Mouse (Mus musculus) embryonic stem cell, embryonic (primary cell): ENCODE data around the gene Dmxl2.

Experiments
- CTCF ChIA-PET, 4 experiments: fragments of 300-600 bp in 2 of 4; fragments of 350-600 bp in 2 of 4; sonication (Branson Sonifier 250); formaldehyde crosslinking; loops; one replicate each; lab custom pipeline; 2022; ENCODE audit warnings: inconsistent platforms in 2 of 4; lab: Charles Lee
- POLR2A ChIA-PET, 4 experiments: fragments of 300-600 bp in 2 of 4; fragments of 350-600 bp in 2 of 4; sonication (Branson Sonifier 250); formaldehyde crosslinking; loops; one replicate each; lab custom pipeline; 2022; ENCODE audit warnings: antibody characterized with exemption in 4 of 4, inconsistent platforms in 1 of 4; lab: Charles Lee

The Dmxl2 gene

DNA sequence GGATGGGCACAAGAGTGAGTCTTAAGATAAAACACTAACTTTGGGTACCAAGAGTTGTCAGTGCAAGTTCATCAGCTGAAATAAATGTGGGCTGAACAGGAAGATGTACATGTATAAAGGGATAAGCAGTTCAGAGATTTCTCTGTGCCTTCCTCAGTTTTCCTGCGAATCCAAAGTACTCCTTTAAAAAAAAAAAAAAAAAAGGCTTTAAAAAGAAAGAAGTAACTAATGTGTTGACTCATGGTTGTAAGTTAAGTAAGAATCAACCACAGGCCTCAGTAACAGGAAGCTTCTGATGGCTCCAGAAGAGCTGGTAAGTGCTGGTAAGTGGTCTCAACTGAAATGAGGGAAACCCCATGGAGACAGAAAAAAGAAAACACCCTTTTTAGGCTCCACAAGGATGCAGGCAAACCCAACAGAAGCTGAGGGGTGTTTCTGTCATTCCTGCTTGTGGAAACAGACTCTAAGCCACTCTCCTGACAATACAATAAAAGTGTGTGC is 33.9 kb downstream of the Dmxl2 start:
- ChIA-PET POLR2A (interaction anchor here in 1 of 4 experiments (0.7 kb wide), 1 partner anchor 1693 kb away, joined by 6 read pairs; no protein-coding TSS in a partner anchor), CTCF (interaction anchor here in 2 of 4 experiments (0.5 to 0.7 kb wide), 2 partner anchors 27 to 34 kb away, joined by 4 to 10 read pairs; no protein-coding TSS in a partner anchor)

DNA sequence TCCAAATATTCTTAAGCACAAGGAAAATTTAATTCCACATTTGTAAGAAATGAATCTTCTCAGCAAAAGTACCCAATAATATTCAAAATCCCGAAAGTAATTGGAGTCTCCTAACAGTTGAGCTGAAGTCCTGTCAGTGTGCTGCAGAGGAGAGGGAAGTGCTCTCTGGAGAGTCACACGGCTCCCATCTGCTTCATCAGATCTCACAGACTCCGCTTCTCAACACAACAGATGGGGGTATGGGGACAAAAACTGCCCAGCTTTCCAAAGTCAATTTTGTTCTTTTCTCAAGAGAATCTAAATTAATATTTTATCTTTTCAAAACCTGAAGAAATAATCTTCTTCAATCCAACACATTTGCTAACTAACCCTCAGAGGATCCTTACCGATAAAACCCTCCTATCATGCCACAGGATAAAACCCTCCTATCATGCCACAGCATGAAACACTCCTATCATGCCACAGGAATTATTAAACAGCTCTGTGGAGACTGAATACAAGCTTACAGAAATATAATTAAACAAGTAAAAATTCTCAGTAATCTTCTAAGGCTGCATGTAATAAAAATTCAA is 37.9 kb downstream of the Dmxl2 start:
- POLR2A ChIA-PET: no interaction called here

DNA sequence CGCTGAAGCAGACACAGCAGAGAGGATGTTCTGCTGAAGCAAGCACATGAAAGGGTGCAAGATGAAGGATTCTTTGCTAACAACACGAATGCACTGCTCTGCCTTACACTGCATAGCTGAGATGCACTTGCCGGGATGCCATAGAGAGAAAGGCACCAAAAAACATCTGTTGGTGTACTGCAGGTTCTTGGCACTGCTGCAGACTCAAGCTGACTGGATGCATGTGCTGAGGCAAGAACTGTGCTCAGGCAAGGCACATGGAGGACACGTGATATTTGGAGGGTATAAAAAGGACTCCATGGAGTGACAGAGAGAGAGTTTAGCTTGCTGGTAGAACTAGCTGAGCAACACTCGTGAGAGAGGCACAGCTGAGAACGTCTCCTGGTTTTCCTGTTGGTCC is 62.4 kb downstream of the Dmxl2 start:
- CTCF ChIA-PET: interaction anchor here in 2 of 4 experiments (1.4 to 2.9 kb wide), 4 partner anchors 166 to 383 kb away, joined by 3 to 26 read pairs (median 6); no protein-coding TSS in a partner anchor
- POLR2A ChIA-PET: no interaction called here

More for the DNA sequence above, 37.9 kb downstream of the Dmxl2 start:
- CTCF ChIA-PET: interaction anchor here in 2 of 4 experiments (0.5 to 0.6 kb wide), 2 partner anchors 29 to 151 kb away, joined by 3 read pairs; no protein-coding TSS in a partner anchor

DNA sequence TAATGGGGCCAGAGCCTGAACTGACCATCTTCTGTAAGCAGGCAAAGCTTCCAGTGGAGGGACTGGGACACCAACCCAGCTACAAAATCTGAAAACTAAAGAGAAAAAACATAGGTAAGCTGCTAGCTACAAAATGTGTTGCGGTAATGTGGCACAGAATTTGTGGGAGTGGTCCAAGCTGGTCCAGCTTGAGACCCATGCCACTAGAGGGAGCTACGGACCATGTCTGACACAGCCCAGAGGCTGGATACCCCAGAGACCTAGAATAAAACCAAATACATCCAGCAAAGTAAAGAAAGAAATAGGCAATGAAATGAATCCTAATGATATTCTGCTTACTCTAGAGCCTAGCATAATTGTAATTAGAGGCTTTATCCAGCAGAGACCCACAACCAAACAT is 63.2 kb downstream of the Dmxl2 start:
- ChIA-PET POLR2A (interaction anchor here in 1 of 4 experiments (1.0 kb wide), 1 partner anchor 296 kb away, joined by 4 read pairs; the partner anchor contains the start of gene Wdr61), CTCF (interaction anchor here (0.5 to 2.9 kb wide), 26 partner anchors 12 to 1182 kb away, joined by 3 to 26 read pairs (median 4); partner anchors contain the start of gene Sh2d7 (in 1 of the 4))

DNA sequence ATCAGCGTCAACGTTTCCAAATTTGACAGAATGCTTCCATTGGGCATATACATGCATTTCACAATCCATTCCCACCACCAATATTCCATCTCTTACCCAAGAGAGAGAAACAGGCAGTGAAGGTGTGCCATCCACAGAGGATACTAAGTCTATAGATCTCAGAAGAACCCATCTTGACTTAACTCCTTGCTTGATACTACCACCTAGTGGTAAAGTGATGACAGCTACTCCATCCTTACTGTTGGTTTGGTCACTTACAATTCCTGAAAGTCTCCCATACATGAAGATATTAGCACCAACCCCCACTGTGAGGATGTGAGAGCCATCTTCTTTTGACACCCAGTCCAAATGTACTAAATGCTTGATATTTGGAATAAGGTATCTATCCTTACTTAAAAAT is 85.2 kb downstream of the Dmxl2 start:
- ChIA-PET CTCF (interaction anchor here in 3 of 4 experiments (0.6 to 1.5 kb wide), 9 partner anchors 9 to 218 kb away, joined by 3 to 5 read pairs (median 3); no protein-coding TSS in a partner anchor), POLR2A (interaction anchor here in 1 of 4 experiments (0.6 kb wide), 1 partner anchor 213 kb away, joined by 3 read pairs; no protein-coding TSS in a partner anchor)

DNA sequence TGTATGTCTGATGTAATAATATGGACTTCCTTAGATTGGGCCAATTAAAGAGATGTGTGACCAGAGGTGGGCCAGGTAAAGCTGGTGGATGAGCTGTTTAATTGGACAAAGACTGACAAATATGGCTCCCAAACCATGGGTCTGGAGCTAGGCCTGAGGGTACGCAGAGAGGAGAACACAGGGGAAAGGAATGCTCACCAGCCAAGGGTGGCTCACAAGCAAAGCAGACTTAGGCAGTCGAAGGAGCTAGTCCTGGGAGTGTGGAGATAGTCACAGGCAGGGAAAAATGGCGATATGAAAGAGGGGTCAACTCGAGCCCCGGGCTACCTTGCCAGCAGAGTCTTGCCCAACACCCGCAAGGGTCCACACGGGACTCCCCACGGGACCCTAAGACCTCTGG is 144.7 kb downstream of the Dmxl2 start:
- ChIA-PET POLR2A (interaction anchor here in 1 of 4 experiments (0.5 to 0.8 kb wide), 3 partner anchors 15 to 969 kb away, joined by 3 to 4 read pairs (median 3); no protein-coding TSS in a partner anchor), CTCF (interaction anchor here in 1 of 4 experiments (1.6 kb wide), 1 partner anchor 20 kb away, joined by 4 read pairs; no protein-coding TSS in a partner anchor)

DNA sequence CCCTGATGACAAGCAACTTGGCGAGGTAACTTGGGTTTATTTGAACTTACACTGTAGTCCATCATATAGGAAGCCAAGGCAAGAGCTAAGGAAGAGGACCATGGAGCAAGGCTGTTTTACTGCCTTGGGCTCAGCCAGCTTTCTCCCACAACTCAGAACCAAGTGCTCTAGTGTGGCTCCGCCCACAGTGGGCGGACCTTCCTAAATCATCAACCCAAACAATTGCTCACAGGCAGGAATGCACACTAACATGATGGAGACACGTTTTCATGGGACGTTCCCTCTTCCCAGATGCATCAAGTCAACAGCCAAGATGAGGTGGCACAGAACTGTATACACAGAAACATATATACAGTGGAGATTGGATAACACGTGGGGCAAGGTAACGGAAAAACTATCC is 159.4 kb downstream of the Dmxl2 start:
- ChIA-PET CTCF (interaction anchor here in 1 of 4 experiments (0.6 kb wide), 1 partner anchor 217 kb away, joined by 5 read pairs; no protein-coding TSS in a partner anchor), POLR2A (interaction anchor here in 1 of 4 experiments (0.6 kb wide), 1 partner anchor 15 kb away, joined by 3 read pairs; no protein-coding TSS in a partner anchor)

DNA sequence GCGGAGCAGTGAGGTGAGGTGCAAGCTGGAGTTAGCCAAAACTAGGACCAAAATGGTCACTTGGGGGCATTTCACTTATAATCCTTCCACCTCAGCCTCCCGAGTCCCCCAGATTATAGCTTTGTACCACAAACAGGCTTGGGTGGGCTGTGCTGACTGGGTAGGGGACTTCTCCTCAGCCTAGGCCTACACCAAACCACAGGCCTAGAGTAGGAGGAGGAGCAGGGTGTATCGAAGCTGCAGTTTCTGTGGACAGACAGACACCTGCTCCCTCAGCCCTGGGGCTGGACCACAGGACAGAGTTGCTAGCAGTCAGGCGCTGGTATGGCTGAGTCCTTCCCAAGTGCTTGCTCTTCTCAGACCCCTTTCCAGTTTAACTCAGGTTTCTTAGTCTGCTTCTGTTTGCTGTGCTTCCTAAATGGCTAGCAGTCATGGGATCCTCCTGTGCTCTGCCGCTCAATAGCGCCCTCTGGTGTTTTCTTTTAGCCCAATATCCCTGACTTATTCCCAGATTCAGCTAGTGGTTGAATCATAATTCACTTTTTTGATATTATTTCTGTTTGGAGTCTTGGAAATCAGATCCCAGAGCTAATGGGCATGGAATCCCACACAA is 164.8 kb downstream of the Dmxl2 start:
- POLR2A ChIA-PET: interaction anchor here in 1 of 4 experiments (0.9 kb wide), 1 partner anchor 11 kb away, joined by 7 read pairs; no protein-coding TSS in a partner anchor
- CTCF ChIA-PET: interaction anchor here (0.5 to 2.6 kb wide), 31 partner anchors 9 to 1987 kb away, joined by 3 to 18 read pairs (median 4); no protein-coding TSS in a partner anchor

DNA sequence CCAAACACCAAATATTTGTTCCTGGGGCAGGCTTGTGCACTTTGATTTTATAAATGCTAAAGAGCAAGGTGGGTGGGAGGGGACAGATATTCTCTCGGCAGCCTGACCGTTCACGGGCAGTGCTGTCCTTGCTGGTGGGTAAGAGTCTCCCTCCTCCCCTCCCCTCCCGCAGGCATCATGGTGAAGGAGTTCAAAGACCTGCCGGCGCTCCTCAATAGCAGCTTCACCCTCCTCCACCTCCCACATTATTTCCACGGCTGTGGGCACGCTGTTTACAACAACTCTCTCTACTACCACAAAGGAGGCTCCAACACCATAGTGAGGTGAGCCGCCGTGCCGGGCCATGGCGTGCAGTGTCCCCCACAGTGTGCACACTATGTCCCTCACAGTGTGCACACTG is 165.8 kb downstream of the Dmxl2 start:
- ChIA-PET CTCF (interaction anchor here in 2 of 4 experiments (1.0 to 2.6 kb wide), 5 partner anchors 9 to 137 kb away, joined by 3 to 18 read pairs (median 4); no protein-coding TSS in a partner anchor), POLR2A (no interaction called here)

DNA sequence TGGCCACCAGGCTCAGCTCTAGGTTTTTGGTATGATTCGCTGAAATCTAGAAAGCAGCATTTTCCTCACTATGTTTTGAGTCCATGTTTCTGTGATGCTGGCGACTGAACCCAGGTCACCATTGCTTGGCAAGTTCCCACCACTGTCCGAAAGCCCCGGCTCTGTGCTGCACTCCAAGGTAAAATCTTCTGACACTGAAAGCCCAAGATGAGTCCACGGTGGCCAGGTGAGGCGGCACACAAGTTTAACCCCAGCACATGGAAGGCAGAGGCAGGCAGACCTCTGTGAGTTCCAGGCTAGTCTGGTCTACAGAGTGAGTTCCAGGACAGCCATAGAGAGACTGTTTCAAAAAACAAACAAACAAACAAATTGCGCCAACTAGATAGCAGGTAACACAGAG is 172.2 kb downstream of the Dmxl2 start:
- POLR2A ChIA-PET: no interaction called here
- CTCF ChIA-PET: interaction anchor here in 1 of 4 experiments (0.7 kb wide), 1 partner anchor 439 kb away, joined by 3 read pairs; no protein-coding TSS in a partner anchor

DNA sequence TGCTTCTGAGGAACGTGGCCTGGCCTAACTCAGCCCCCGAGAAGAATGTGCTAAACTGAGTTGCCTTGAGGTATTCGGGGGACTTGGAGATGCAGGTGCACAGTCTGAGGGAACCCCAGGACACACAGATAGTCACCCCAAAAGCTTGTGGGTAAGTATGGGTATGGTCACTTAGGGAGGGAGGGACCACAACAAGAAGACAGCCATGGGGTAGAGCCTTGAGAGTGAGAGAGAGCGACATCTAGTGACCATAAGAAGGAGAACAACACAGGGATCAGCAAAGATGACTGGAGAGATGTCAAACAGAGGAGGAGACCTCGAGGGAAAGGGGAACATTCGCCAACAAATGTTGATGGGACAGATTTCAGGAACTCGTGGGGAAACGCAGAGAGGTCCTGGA is 178.0 kb downstream of the Dmxl2 start:
- ChIA-PET POLR2A (no interaction called here), CTCF (interaction anchor here in 2 of 4 experiments (1.8 to 2.3 kb wide), 4 partner anchors 14 to 129 kb away, joined by 5 to 14 read pairs (median 8); no protein-coding TSS in a partner anchor)

DNA sequence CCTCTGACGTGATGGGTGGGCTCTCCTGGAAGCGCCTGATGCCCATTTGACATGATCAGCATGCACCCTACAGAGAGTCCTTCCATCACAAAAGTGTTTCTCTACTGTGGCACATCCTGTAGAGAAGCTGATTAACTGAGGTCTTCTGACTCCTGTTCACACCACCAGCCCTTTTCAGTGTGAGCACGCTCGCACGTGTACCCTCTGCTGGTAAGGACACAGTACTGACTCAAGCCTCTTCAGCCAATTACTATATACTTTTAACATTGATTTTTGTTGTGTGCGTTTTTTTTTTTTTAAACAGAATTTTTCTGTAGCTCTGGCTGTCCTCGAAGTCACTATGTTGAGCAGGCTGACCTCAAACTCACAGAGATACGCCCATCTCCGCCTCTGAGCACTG is 185.1 kb downstream of the Dmxl2 start:
- POLR2A ChIA-PET: interaction anchor here in 1 of 4 experiments (0.6 kb wide), 1 partner anchor 782 kb away, joined by 3 read pairs; no protein-coding TSS in a partner anchor
- CTCF ChIA-PET: interaction anchor here (0.6 to 1.4 kb wide), 6 partner anchors 9 to 331 kb away, joined by 3 to 5 read pairs (median 4); no protein-coding TSS in a partner anchor
